Mouse (Mus musculus) adrenal gland (tissue): ENCODE results near the gene Coq8a.

ENCODE experiments used
- intact Hi-C: fragments of 180-260 bp; cut with DNase I; formaldehyde crosslinking; loops from one replicate; pipeline ENCODE4 v1.15.1; 2025
- long read RNA-seq, 2 experiments: library from polyadenylated mRNA; unstranded; transcript quantifications; one replicate each; pipeline ENCODE4 v2.0.0; 2020; ENCODE audit warnings: borderline replicate concordance in 1 of 2; ENCODE audit not compliant: insufficient replicate concordance in 1 of 2

The Coq8a gene
- long read RNA-seq, experiment 1, full-length matches to known transcripts = 24 of 34 reads
- long read RNA-seq, experiment 1, partial matches to known transcripts = 5 of 34 reads
- long read RNA-seq, experiment 1, other reads (novel, unspliced or antisense) = 5 of 34 reads
- long read RNA-seq, experiment 2, full-length matches to known transcripts = 8 of 10 reads
- long read RNA-seq, experiment 2, partial matches to known transcripts = 2 of 10 reads
- long read RNA-seq, experiment 2, other reads (novel, unspliced or antisense) = 0 of 10 reads

GRCm38 (mm10) chr1:180198959-180199714 is at the start of gene Coq8a:
Gene Coq8a (minus strand): TSS chr1:180199602.
- intact Hi-C loops = loop anchor here (10.0 kb wide), 1 partner anchor 216 kb away; no protein-coding TSS in a partner anchor

DNA sequence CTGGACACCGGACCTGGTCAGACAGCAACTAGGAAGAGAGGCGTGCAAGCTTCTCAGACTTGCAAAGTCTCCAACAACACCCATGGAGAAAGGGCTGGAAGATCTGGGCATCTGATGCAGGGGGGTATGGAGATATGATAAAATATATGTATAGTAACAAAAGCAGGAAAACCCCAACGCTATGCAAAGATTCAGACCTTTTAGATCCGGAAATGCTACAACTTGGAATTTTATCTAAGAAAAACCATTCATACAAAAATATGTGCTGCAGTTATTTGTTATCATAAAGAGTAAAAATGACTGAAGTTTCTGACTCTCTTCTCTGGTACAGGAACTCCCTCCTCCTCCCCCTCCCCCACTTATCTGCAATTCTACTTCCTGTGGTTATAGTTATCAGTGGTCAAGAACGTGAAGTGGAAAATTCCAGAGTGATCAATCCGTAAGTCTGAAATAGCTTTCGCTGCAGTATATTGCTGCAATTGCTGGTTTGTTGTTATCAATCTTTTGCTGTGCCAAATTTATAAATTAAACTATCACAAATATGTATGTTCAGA is 49.3 kb upstream of the Coq8a start:
- intact Hi-C loops = no loop called here

DNA sequence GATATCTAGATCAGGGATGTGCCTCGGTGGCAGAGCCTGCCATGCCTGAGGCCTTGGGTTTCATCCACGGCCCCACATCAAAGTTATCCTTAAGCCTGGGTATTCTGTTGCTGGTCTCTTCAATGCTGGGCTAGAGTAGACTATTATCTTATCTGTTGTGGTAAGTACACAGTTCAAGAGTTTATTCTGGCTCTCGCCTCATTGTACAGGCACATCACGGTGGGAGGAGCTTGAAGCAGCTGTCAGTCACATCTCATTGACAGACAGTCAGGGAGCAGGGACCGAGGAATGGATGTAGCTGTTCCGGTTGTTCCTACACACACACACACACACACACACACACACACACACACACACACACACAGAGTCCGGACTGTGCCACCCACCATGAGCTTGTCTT is 48.5 kb upstream of the Coq8a start:
- intact Hi-C loops = no loop called here

- intact Hi-C loops = no loop called here
These were observed 46.5 kb upstream of the Coq8a start for GRCm38 (mm10) chr1:180245741-180246507.

GRCm38 (mm10) chr1:180231729-180232128 is 32.3 kb upstream of the Coq8a start:
- intact Hi-C loops = no loop called here

DNA sequence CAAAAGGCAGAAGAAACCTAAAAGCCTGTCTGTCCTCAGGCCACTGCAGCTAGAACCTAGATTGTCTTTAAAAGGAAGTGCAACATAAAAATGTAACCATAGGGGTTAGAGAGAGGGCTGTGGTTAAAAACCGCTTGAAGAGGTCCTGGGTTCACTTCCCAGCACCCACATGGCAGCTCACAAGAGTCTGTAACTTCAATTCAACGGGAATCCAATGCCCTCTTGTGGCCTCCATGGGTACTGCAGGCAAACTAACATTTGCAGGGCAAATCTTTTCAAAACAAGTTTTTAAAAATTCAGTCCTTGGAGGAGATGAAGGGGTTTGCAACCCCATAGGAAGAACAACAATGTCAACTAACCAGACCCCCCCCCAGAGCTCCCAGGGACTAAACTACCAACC is 31.2 kb upstream of the Coq8a start:
- intact Hi-C loops = no loop called here

- intact Hi-C loops = no loop called here
These were observed 30.5 kb upstream of the Coq8a start for GRCm38 (mm10) chr1:180229906-180230305.

- intact Hi-C loops = no loop called here
These were observed 29.5 kb upstream of the Coq8a start for GRCm38 (mm10) chr1:180228854-180229253.

DNA sequence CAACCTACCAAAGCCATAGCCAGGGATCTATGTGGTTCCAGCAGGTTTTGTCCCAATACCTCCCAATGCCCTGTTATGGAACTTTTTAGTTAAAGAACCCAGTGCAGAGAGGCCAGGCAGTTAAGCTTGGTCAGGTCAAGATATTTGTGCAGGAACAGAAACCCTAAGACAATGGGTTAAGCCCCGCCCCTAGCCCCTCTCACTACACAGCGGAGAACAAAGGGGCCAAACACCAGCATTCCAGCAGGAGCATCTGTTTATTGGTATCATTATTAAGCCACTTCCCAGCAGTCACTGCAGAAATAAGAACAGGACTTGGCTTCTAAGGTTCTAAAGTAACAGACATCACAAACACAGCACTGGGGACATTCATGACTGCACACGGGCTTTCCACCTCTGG is 27.4 kb upstream of the Coq8a start:
- intact Hi-C loops = no loop called here

DNA sequence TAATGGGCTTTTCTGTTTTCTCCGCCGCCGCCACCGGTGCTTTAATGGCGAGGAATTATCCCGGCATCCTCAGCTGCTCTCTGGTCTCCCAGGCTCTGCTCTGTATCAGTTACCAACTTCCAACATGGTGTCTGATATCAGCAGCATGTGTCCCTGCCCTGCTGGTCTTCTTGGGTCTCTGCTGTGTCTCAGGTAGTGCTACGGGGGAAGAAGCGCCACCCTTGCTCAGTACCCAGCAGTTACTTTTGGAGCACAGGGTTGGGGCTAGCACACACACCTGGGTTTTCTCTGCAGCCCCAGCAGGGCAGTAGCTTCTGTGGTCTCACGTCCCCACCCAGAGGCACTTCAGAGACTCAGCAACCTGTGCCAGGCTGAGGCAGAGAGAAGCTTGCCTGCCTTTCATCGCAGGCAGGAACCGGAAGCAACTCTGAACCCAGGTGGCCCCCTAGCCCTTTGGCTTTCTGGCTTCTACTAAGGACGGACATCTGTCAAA is 26.9 kb upstream of the Coq8a start:
- intact Hi-C loops = no loop called here

DNA sequence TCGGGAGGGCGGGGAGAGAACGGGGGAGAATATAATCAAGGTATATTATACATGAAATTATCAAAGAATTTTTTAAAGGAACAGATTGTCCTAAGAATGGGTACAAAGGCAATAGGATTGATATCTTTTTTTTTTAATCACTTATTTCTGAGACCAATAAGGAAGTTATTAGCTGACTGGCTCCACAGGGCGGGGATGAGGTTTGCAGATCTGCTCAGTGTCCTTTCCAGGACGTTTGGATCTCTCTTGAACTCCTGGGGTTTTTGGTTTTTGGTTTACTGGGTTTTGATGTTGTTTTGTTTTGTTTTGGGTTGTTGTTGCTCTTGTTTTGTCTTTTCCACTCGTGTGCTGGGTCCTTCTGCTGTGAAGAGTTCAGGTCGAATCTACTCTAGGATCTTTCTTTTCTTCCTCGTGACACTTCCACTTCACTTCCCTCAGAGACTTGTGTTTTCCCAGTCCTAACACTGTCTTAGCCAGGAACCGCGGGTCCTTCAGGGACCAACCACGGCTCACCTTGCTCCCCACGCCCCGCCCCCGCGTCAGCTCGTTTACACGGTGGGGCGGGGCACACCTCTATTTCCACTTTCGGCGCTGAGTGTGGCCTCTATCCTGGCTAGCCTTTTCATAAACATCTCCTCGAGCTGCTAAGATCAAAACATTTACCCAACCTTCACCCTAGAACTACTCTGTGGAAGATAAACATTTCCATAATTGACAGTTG is 26.3 kb upstream of the Coq8a start:
- intact Hi-C loops = no loop called here

- intact Hi-C loops = no loop called here
These were observed 22.6 kb upstream of the Coq8a start for GRCm38 (mm10) chr1:180222007-180222406.

GRCm38 (mm10) chr1:180220791-180221542 is 21.6 kb upstream of the Coq8a start:
- intact Hi-C loops = no loop called here

DNA sequence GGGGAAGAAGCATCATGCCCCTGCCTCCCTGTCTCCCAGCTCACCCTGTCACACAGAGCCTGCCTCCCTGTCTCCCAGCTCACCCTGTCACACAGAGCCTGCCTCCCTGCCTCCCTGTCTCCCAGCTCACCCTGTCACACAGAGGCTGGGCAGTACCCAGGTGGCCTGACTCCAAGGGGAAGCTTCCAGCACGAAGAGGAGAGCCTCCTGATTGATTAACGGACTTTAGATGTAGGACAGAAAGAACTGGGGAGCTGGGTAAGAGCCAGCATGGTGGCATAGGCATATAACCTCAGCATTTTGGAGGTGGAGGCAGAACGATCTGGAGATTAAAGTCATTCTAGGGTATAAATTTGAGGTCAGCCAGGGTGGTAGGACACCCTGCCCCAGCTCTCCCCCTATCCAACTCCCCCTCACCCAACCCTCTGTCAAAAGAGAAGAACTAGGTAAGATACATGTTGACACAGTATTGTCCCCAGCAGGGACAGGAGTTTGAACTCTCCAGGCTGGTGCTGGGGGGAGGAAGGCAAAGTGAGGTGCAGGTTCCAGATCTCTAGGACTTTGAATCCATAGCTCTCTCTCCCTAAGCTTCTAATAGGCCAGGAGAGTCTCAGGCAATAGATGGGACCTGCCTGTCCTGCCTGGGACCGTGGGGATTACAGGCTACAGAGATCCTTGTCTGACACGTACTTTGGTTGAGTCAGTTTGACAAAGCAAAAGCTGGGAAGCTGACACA is 17.3 kb upstream of the Coq8a start:
- intact Hi-C loops = loop anchor here (5.0 kb wide), 1 partner anchor 359 kb away; no protein-coding TSS in a partner anchor

GRCm38 (mm10) chr1:180215044-180215443 is 15.6 kb upstream of the Coq8a start:
- intact Hi-C loops = loop anchor here (2.0 to 5.0 kb wide), 2 partner anchors 40 to 358 kb away; no protein-coding TSS in a partner anchor

GRCm38 (mm10) chr1:180212911-180213310 is 13.5 kb upstream of the Coq8a start:
- intact Hi-C loops = no loop called here

DNA sequence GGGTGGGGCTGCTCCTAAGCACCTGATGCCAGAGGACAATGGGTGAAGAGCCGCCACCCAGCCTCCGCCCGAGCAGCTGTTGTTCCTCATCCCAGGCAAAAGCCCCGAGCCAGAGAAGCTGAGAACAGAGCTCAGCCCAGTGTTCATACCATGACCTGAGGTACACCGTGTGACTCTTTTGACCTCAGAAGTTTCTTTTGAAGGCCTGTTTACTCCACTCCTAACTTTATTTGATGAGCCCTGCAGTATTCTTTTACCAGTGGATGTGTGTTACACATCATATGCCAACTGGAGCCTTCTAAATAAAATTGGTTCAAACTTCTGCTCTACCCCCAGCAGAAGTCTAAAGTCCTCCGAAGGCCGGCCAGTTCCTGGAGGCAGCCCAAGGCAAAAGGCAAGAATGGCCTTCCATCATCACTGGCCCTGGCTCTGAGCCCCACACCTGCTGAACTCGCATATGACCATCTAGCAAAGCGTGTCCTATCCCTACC is 11.4 kb upstream of the Coq8a start:
- intact Hi-C loops = no loop called here

- intact Hi-C loops = no loop called here
These were observed 10.6 kb upstream of the Coq8a start for GRCm38 (mm10) chr1:180210031-180210432.

- intact Hi-C loops = no loop called here
These were observed 9.0 kb upstream of the Coq8a start for GRCm38 (mm10) chr1:180208370-180208769.
